Mouse (Mus musculus) G1E (cell line): ENCODE measurements around the gene Gm26661. TPM values are rescaled to one million over a fixed set of nuclear protein-coding genes. Genes with fewer than 3 reads are reported as not detected.

Experiments used
- ATAC-seq: 2 replicates; pipeline ENCODE4 v1.8.0; 2016; ENCODE audit warnings: mild to moderate bottlenecking; ENCODE audit not compliant: insufficient number of reproducible peaks, poor library complexity, low FRiP score, severe bottlenecking; ENCODE audit errors: extremely low read depth
- DNase-seq: peaks from one replicate; pipeline ENCODE4 v3.0.0; 2012; ENCODE audit warnings: low spot score
- H3K27me3 ChIP-seq: 2 replicates; pipeline ENCODE4 v1.6.1; 2012; ENCODE audit warnings: mild to moderate bottlenecking, low read length, inconsistent platforms; ENCODE audit not compliant: insufficient read depth
- H3K36me3 ChIP-seq: replicated peaks from 2 replicates; pipeline ENCODE3; 2012; ENCODE audit warnings: mild to moderate bottlenecking, inconsistent platforms
- H3K4me1 ChIP-seq: 2 replicates; pipeline ENCODE4 v1.6.1; 2012; ENCODE audit warnings: low read depth, low read length, inconsistent platforms, mixed read lengths; ENCODE audit not compliant: insufficient read depth
- H3K4me3 ChIP-seq: 2 replicates; pipeline ENCODE4 v1.5.1; 2012; ENCODE audit warnings: low read depth, mild to moderate bottlenecking, inconsistent platforms, low read length, moderate library complexity, mixed read lengths
- H3K9me3 ChIP-seq: replicated peaks from 2 replicates; pipeline ENCODE4 v1.6.1; 2012; ENCODE audit warnings: inconsistent platforms
- CTCF ChIP-seq: IDR thresholded peaks from 2 replicates; pipeline ENCODE4 v1.5.1; 2012; ENCODE audit warnings: low read depth, low read length, inconsistent platforms, mixed read lengths
- GATA1 ChIP-seq: IDR thresholded peaks from 2 replicates; pipeline ENCODE4 v1.6.1; 2012; ENCODE audit warnings: borderline replicate concordance, low read length, inconsistent platforms, mixed read lengths
- GATA2 ChIP-seq: IDR thresholded peaks from 2 replicates; pipeline ENCODE4 v1.6.1; 2012; ENCODE audit warnings: low read depth, low read length, inconsistent platforms, borderline replicate concordance
- POLR2AphosphoS5 ChIP-seq: IDR thresholded peaks from 2 replicates; pipeline ENCODE4 v1.6.1; 2012; ENCODE audit warnings: low read depth, low read length, inconsistent platforms; ENCODE audit not compliant: insufficient replicate concordance
- TAL1 ChIP-seq: conservative IDR thresholded peaks from 2 replicates; pipeline ENCODE4 v1.6.1; 2012; ENCODE audit warnings: low read depth, low read length, inconsistent platforms, mixed read lengths
- polyA plus RNA-seq: library from polyadenylated mRNA; stranded (reverse); fragments of >175 nt; gene quantifications from 2 replicates; pipeline ENCODE4 v1.2.3, GENCODE M21; 2012
- total RNA-seq, 2 experiments: library from RNA; stranded (forward) in 1 of 2; stranded (reverse) in 1 of 2; fragments of 200-1000 nt in 1 of 2; fragments of >200 nt in 1 of 2; fragmentation: Nextera tagmentation in 1 of 2; gene quantifications; 2 replicates each; pipeline ENCODE4 v1.2.3; 2014 to 2017

Gm26661 gene
- total and polyA plus RNA-seq, 3 experiments: not detected

- DNase-seq (no peak), ATAC-seq (no peak)
- H3K4me3 ChIP-seq: no peak overlapping the region
- TF ChIP-seq GATA2 (no peak), GATA1 (no peak), CTCF (no peak)
- peaks cover 3% of the 10 kb centered on the region; the same call in 1 of the 2 replicates for H3K4me1 ChIP-seq
- no peaks in the 10 kb centered on the region for H3K9me3 ChIP-seq
- H3K36me3 ChIP-seq: no peaks in the 10 kb centered on the region
- H3K27me3 ChIP-seq: no peaks in the 10 kb centered on the region; the same call in 1 of the 2 replicates
These were observed 40.5 kb downstream of the Gm26661 start for GRCm38 (mm10) chr14:7831770-7832439.

GRCm38 (mm10) chr14:7832440-7832783 is 41.0 kb downstream of the Gm26661 start:
- H3K4me3 ChIP-seq: no peak overlapping the region
- H3K36me3 ChIP-seq: no peaks in the 10 kb centered on the region
- peaks cover 3% of the 10 kb centered on the region; the same call in 1 of the 2 replicates for H3K4me1 ChIP-seq
- no peak for DNase-seq
- no peak for ATAC-seq
- H3K27me3 ChIP-seq: no peaks in the 10 kb centered on the region; the same call in 1 of the 2 replicates
- H3K9me3 ChIP-seq: no peaks in the 10 kb centered on the region
- TF ChIP-seq TAL1 (no peak), POLR2AphosphoS5 (no peak), CTCF (no peak), GATA2 (no peak), GATA1 (no peak)

GRCm38 (mm10) chr14:7833458-7833857 is 42.1 kb downstream of the Gm26661 start:
- no peaks in the 10 kb centered on the region; the same call in 1 of the 2 replicates for H3K27me3 ChIP-seq
- DNase-seq (no peak), ATAC-seq (no peak)
- peaks cover 3% of the 10 kb centered on the region; the same call in 1 of the 2 replicates for H3K4me1 ChIP-seq
- H3K36me3 ChIP-seq: no peaks in the 10 kb centered on the region
- TF ChIP-seq CTCF (no peak), POLR2AphosphoS5 (no peak), GATA2 (no peak), TAL1 (no peak), GATA1 (no peak)
- no peaks in the 10 kb centered on the region for H3K9me3 ChIP-seq
- no peak overlapping the region for H3K4me3 ChIP-seq

- Histone ChIP-seq H3K36me3 (no peaks in the 10 kb centered on the region), H3K27me3 (peaks cover 11% of the 10 kb centered on the region), H3K4me3 (no peak overlapping the region), H3K9me3 (no peaks in the 10 kb centered on the region), H3K4me1 (peaks cover 6% of the 10 kb centered on the region)
- TF ChIP-seq GATA1 (no peak), CTCF (no peak), POLR2AphosphoS5 (no peak), GATA2 (no peak), TAL1 (no peak)
- ATAC-seq (no peak), DNase-seq (no peak)
These were observed 47.2 kb downstream of the Gm26661 start for GRCm38 (mm10) chr14:7838564-7839089.

- H3K36me3 ChIP-seq: no peaks in the 10 kb centered on the region
- H3K4me1 ChIP-seq: peaks cover 13% of the 10 kb centered on the region
- no peak overlapping the region for H3K4me3 ChIP-seq
- no peaks in the 10 kb centered on the region for H3K9me3 ChIP-seq
- DNase-seq (no peak), ATAC-seq (no peak)
- no peak for TF ChIP-seq GATA2
- H3K27me3 ChIP-seq: peaks cover 11% of the 10 kb centered on the region
These were observed 48.6 kb downstream of the Gm26661 start for GRCm38 (mm10) chr14:7839950-7840514.

Other genes starting within 250 kb of the Gm26661 start
- not detected in 2 replicates for gene Gm3558, start 223.0 kb upstream of the Gm26661 start, total RNA-seq (2014; fragmentation: Nextera tagmentation)
- 0.05 TPM in 1 of 2 replicates, not detected in the other for gene Gm3558, start 223.0 kb upstream of the Gm26661 start, total RNA-seq (2017)
- gene Gm3558, start 223.0 kb upstream of the Gm26661 start, polyA plus RNA-seq: not detected in 2 replicates
- gene Gm10338, start 196.0 kb upstream of the Gm26661 start, total RNA-seq (2014; fragmentation: Nextera tagmentation): not detected in 2 replicates
- not detected in 2 replicates for gene Gm10338, start 196.0 kb upstream of the Gm26661 start, total RNA-seq (2017)
- not detected in 2 replicates for gene Gm10338, start 196.0 kb upstream of the Gm26661 start, polyA plus RNA-seq
- gene Gm10128, start 147.6 kb upstream of the Gm26661 start, total RNA-seq (2014; fragmentation: Nextera tagmentation): not detected in 2 replicates
- gene Gm10128, start 147.6 kb upstream of the Gm26661 start, total RNA-seq (2017): not detected in 2 replicates
- gene Gm10128, start 147.6 kb upstream of the Gm26661 start, polyA plus RNA-seq: not detected in 2 replicates
- gene Flnb, start 26.4 kb downstream of the Gm26661 start, total RNA-seq (2014; fragmentation: Nextera tagmentation): 1.7 and 1.8 TPM in 2 replicates
- 2.0 and 2.4 TPM in 2 replicates for gene Flnb, start 26.4 kb downstream of the Gm26661 start, total RNA-seq (2017)
- gene Flnb, start 26.4 kb downstream of the Gm26661 start, polyA plus RNA-seq: 0.22 and 0.43 TPM in 2 replicates
- not detected in 2 replicates for gene Gm45521, start 165.7 kb downstream of the Gm26661 start, total RNA-seq (2014; fragmentation: Nextera tagmentation)
- gene Gm45521, start 165.7 kb downstream of the Gm26661 start, total RNA-seq (2017): not detected in 2 replicates
- not detected in 2 replicates for gene Gm45521, start 165.7 kb downstream of the Gm26661 start, polyA plus RNA-seq
- gene Dnase1l3, start 203.0 kb downstream of the Gm26661 start, total RNA-seq (2014; fragmentation: Nextera tagmentation): not detected in 2 replicates
- 0.05 and 0.64 TPM in 2 replicates for gene Dnase1l3, start 203.0 kb downstream of the Gm26661 start, total RNA-seq (2017)
- not detected in 2 replicates for gene Dnase1l3, start 203.0 kb downstream of the Gm26661 start, polyA plus RNA-seq
- not detected in 2 replicates for gene Abhd6, start 211.3 kb downstream of the Gm26661 start, total RNA-seq (2014; fragmentation: Nextera tagmentation)
- 0.06 TPM in 1 of 2 replicates, not detected in the other for gene Abhd6, start 211.3 kb downstream of the Gm26661 start, total RNA-seq (2017)
- not detected in 2 replicates for gene Abhd6, start 211.3 kb downstream of the Gm26661 start, polyA plus RNA-seq